Mouse (Mus musculus) ES-Bruce4 (cell line): ENCODE results near the gene Gab1.

Experiments
- CTCF ChIP-seq: IDR thresholded peaks from one replicate; pipeline ENCODE4 v1.8.1; 2011; ENCODE audit warnings: low read depth, low read length
- POLR2A ChIP-seq: IDR thresholded peaks from one replicate; pipeline ENCODE4 v1.8.1; 2011; ENCODE audit warnings: low read length; ENCODE audit not compliant: insufficient read depth

GRCm38 (mm10) chr8:80780271-80780670 is 100.0 kb downstream of the Gab1 start:
- TF ChIP-seq POLR2A (no peak), CTCF (no peak)
